Mouse (Mus musculus): ENCODE measurements around the gene 4930524N10Rik.

GRCm38 (mm10) chrX:154343292-154343691 lies at the start of gene 4930524N10Rik:
- TF ChIP-seq CTCF (IDR thresholded peaks at IDR 0.05; ENCODE audit: low read depth, low read length), result no peak
- no peak for TF ChIP-seq EP300 (IDR thresholded peaks at IDR 0.05; ENCODE audit: insufficient read depth, low read depth, low read length)
- TF ChIP-seq POLR2A (IDR thresholded peaks at IDR 0.05; ENCODE audit: insufficient read depth, low read length), result no peak
